Mouse (Mus musculus): ENCODE data around the gene Cdk8. TPM values are rescaled to one million over a fixed set of nuclear protein-coding genes. Genes with fewer than 3 reads are reported as not detected.

The Cdk8 gene
- polyA plus RNA-seq, 1 experiment = 19.5 TPM

- peaks cover 36% of the 10 kb centered on the region for H3K79me3 ChIP-seq (ENCODE audit: low read depth)
- no peak for TF ChIP-seq MAX (IDR thresholded peaks at IDR 0.05)
- no peak for TF ChIP-seq CTCF (IDR thresholded peaks at IDR 0.05; ENCODE audit: control insufficient read depth, insufficient read depth, insufficient read length)
- no peak for TF ChIP-seq MYOG (IDR thresholded peaks at IDR 0.05; ENCODE audit: control insufficient read depth, extremely low read depth, insufficient read length)
- no peak for TF ChIP-seq MYOD1 (IDR thresholded peaks at IDR 0.05; ENCODE audit: control insufficient read depth, insufficient read length, low read depth)
- TF ChIP-seq CEBPB (IDR thresholded peaks at IDR 0.05; ENCODE audit: low read depth) = no peak
- TF ChIP-seq FOSL1 (IDR thresholded peaks at IDR 0.05; ENCODE audit: insufficient read depth, low read length, poor library complexity, severe bottlenecking) = no peak
- no peak for TF ChIP-seq USF1 (IDR thresholded peaks at IDR 0.05; ENCODE audit: low read depth)
- H3K36me3 ChIP-seq (ENCODE audit: control insufficient read depth, insufficient read depth) = peaks cover 6% of the 10 kb centered on the region
- H3K27me3 ChIP-seq (ENCODE audit: control insufficient read depth, insufficient read depth, insufficient read length) = no peaks in the 10 kb centered on the region
- H3ac ChIP-seq (ENCODE audit: control insufficient read depth, insufficient read length, low read depth) = no peak overlapping the region
- peaks cover 78% of the 10 kb centered on the region for H3K79me2 ChIP-seq (ENCODE audit: control insufficient read depth, insufficient read depth)
- no peak overlapping the region for H3K4me3 ChIP-seq (ENCODE audit: insufficient read depth, poor library complexity, severe bottlenecking)
Observed at GRCm38 (mm10) chr5:146260003-146260402, 29.0 kb downstream of the Cdk8 start.

GRCm38 (mm10) chr5:146265934-146266591 lies 35.0 kb downstream of the Cdk8 start:
- H3K27me3 ChIP-seq (ENCODE audit: control insufficient read depth, insufficient read depth, insufficient read length) = no peaks in the 10 kb centered on the region
- peaks cover 28% of the 10 kb centered on the region for H3K79me3 ChIP-seq (ENCODE audit: low read depth)
- no peak overlapping the region for H3ac ChIP-seq (ENCODE audit: control insufficient read depth, insufficient read length, low read depth)
- H3K79me2 ChIP-seq (ENCODE audit: control insufficient read depth, insufficient read depth) = peaks cover 74% of the 10 kb centered on the region
- TF ChIP-seq CTCF (IDR thresholded peaks at IDR 0.05; ENCODE audit: control insufficient read depth, insufficient read depth, insufficient read length) (no peak), CEBPB (IDR thresholded peaks at IDR 0.05; ENCODE audit: low read depth) (no peak), FOSL1 (IDR thresholded peaks at IDR 0.05; ENCODE audit: insufficient read depth, low read length, poor library complexity, severe bottlenecking) (no peak), MYOG (IDR thresholded peaks at IDR 0.05; ENCODE audit: control insufficient read depth, extremely low read depth, insufficient read length) (no peak), MYOD1 (IDR thresholded peaks at IDR 0.05; ENCODE audit: control insufficient read depth, insufficient read length, low read depth) (no peak), MAX (IDR thresholded peaks at IDR 0.05) (no peak), USF1 (IDR thresholded peaks at IDR 0.05; ENCODE audit: low read depth) (no peak)
- H3K36me3 ChIP-seq (ENCODE audit: control insufficient read depth, insufficient read depth) = peaks cover 11% of the 10 kb centered on the region
- H3K4me3 ChIP-seq (ENCODE audit: insufficient read depth, poor library complexity, severe bottlenecking) = no peak overlapping the region

DNA sequence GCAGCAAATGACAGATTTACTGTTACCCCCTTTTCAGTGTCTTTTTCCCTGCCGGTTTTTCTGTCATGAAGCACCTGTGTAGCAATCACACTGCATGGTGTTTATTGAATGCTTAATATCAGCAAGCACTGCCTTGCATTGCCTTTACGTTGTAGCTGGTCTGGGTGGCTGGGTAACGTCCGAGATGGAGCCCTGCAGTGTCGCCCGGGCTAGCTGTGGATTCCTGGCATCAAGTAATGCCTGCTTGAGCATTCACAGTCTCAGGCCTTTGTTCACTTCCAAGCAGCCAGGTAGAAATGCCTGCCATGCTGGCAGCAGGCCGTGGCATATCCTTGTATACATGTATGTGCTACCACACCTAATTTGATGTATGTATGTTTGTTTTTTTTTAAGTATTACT lies 36.7 kb downstream of the Cdk8 start:
- TF ChIP-seq MYOD1 (IDR thresholded peaks at IDR 0.05; ENCODE audit: control insufficient read depth, insufficient read length, low read depth) = no peak
- TF ChIP-seq FOSL1 (IDR thresholded peaks at IDR 0.05; ENCODE audit: insufficient read depth, low read length, poor library complexity, severe bottlenecking) = no peak
- no peak for TF ChIP-seq USF1 (IDR thresholded peaks at IDR 0.05; ENCODE audit: low read depth)
- TF ChIP-seq MYOG (IDR thresholded peaks at IDR 0.05; ENCODE audit: control insufficient read depth, extremely low read depth, insufficient read length) = no peak
- TF ChIP-seq CTCF (IDR thresholded peaks at IDR 0.05; ENCODE audit: control insufficient read depth, insufficient read depth, insufficient read length) = no peak
- no peak for TF ChIP-seq CEBPB (IDR thresholded peaks at IDR 0.05; ENCODE audit: low read depth)
- TF ChIP-seq MAX (IDR thresholded peaks at IDR 0.05) = no peak

DNA sequence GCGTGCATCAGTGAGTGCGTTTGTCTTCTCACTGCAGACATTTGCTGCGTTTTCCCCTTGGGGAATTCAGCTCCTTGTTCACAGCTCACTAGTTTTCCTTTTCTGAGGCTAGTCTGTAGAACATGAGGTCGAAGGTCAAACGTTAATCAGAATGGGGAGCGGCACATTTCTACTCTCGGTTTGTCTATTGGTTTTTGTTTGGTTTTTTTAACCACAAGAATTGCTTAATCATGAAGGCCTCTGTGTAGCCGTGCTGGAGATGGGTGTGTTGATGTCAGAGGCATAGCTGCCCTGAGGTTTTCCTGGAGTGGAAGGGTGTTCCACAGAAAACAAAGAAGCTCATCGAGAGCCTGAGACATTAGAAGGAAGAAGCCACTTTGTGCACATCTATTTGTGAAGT lies 39.6 kb downstream of the Cdk8 start:
- TF ChIP-seq MYOD1 (IDR thresholded peaks at IDR 0.05; ENCODE audit: control insufficient read depth, insufficient read length, low read depth) (no peak), CEBPB (IDR thresholded peaks at IDR 0.05; ENCODE audit: low read depth) (peak; percentile 91)
- H3K36me3 ChIP-seq (ENCODE audit: control insufficient read depth, insufficient read depth) = peaks cover 32% of the 10 kb centered on the region
- no peak overlapping the region for H3ac ChIP-seq (ENCODE audit: control insufficient read depth, insufficient read length, low read depth)
- no peaks in the 10 kb centered on the region for H3K27me3 ChIP-seq (ENCODE audit: control insufficient read depth, insufficient read depth, insufficient read length)
- H3K79me2 ChIP-seq (ENCODE audit: control insufficient read depth, insufficient read depth) = peaks cover 75% of the 10 kb centered on the region
- H3K4me3 ChIP-seq (ENCODE audit: insufficient read depth, poor library complexity, severe bottlenecking) = no peak overlapping the region
- peaks cover 32% of the 10 kb centered on the region for H3K79me3 ChIP-seq (ENCODE audit: low read depth)

More for the DNA sequence above, 36.7 kb downstream of the Cdk8 start:
- Histone ChIP-seq H3ac (ENCODE audit: control insufficient read depth, insufficient read length, low read depth) (no peak overlapping the region), H3K79me3 (ENCODE audit: low read depth) (peaks cover 32% of the 10 kb centered on the region), H3K4me3 (ENCODE audit: insufficient read depth, poor library complexity, severe bottlenecking) (no peak overlapping the region), H3K27me3 (ENCODE audit: control insufficient read depth, insufficient read depth, insufficient read length) (no peaks in the 10 kb centered on the region), H3K79me2 (ENCODE audit: control insufficient read depth, insufficient read depth) (peaks cover 78% of the 10 kb centered on the region), H3K36me3 (ENCODE audit: control insufficient read depth, insufficient read depth) (peaks cover 16% of the 10 kb centered on the region)

DNA sequence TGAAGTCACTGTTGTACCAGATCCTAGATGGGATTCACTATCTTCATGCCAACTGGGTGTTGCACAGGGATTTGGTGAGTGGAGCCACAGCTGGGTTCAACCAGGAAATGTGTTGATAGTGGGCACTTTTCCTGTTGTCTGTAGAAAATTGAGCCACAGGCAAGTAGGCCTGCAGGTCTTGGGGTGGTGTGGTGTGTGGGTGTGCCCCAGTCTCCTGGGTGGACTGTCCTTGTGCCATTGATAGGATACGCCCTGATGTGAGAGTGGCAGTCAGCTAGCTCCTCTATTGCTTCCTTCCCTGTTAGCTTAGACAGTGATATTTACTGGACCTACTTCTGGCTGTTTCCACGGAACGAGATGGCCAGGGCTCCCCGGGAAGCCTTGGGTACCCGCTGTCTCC lies 40.6 kb downstream of the Cdk8 start:
- H3ac ChIP-seq (ENCODE audit: control insufficient read depth, insufficient read length, low read depth) = no peak overlapping the region
- H3K79me3 ChIP-seq (ENCODE audit: low read depth) = peaks cover 32% of the 10 kb centered on the region
- H3K36me3 ChIP-seq (ENCODE audit: control insufficient read depth, insufficient read depth) = peaks cover 41% of the 10 kb centered on the region
- H3K27me3 ChIP-seq (ENCODE audit: control insufficient read depth, insufficient read depth, insufficient read length) = no peaks in the 10 kb centered on the region
- peaks cover 64% of the 10 kb centered on the region for H3K79me2 ChIP-seq (ENCODE audit: control insufficient read depth, insufficient read depth)
- H3K4me3 ChIP-seq (ENCODE audit: insufficient read depth, poor library complexity, severe bottlenecking) = no peak overlapping the region
- TF ChIP-seq MAX (IDR thresholded peaks at IDR 0.05) (no peak), MYOD1 (IDR thresholded peaks at IDR 0.05; ENCODE audit: control insufficient read depth, insufficient read length, low read depth) (no peak), CEBPB (IDR thresholded peaks at IDR 0.05; ENCODE audit: low read depth) (no peak), USF1 (IDR thresholded peaks at IDR 0.05; ENCODE audit: low read depth) (no peak), FOSL1 (IDR thresholded peaks at IDR 0.05; ENCODE audit: insufficient read depth, low read length, poor library complexity, severe bottlenecking) (no peak), MYOG (IDR thresholded peaks at IDR 0.05; ENCODE audit: control insufficient read depth, extremely low read depth, insufficient read length) (no peak), CTCF (IDR thresholded peaks at IDR 0.05; ENCODE audit: control insufficient read depth, insufficient read depth, insufficient read length) (no peak)

DNA sequence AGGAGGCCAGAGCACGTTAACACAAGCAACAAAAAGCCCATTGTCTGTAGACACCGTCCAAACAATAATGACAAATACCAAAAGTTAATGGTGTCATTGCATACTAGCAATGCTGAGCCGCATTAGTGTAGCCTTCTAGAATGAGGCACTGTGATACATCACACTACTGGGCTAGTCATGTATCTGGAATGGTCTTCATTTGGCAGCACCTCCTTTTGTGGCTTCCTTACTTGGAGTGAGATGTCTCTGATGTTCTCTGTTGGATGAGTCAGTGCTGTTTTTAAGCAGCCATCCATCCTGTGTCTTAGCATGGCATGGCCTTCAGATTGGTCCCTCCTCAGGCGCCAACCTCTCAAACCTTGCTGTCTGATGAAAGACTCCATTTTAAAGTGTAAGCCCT lies 42.1 kb downstream of the Cdk8 start:
- Histone ChIP-seq H3K36me3 (ENCODE audit: control insufficient read depth, insufficient read depth) (peaks cover 41% of the 10 kb centered on the region), H3K4me3 (ENCODE audit: insufficient read depth, poor library complexity, severe bottlenecking) (no peak overlapping the region), H3ac (ENCODE audit: control insufficient read depth, insufficient read length, low read depth) (no peak overlapping the region), H3K79me3 (ENCODE audit: low read depth) (peaks cover 29% of the 10 kb centered on the region), H3K27me3 (ENCODE audit: control insufficient read depth, insufficient read depth, insufficient read length) (no peaks in the 10 kb centered on the region), H3K79me2 (ENCODE audit: control insufficient read depth, insufficient read depth) (peaks cover 59% of the 10 kb centered on the region)
- TF ChIP-seq CTCF (IDR thresholded peaks at IDR 0.05; ENCODE audit: control insufficient read depth, insufficient read depth, insufficient read length) = no peak
- TF ChIP-seq FOSL1 (IDR thresholded peaks at IDR 0.05; ENCODE audit: insufficient read depth, low read length, poor library complexity, severe bottlenecking) = no peak
- TF ChIP-seq USF1 (IDR thresholded peaks at IDR 0.05; ENCODE audit: low read depth) = no peak
- TF ChIP-seq CEBPB (IDR thresholded peaks at IDR 0.05; ENCODE audit: low read depth) = no peak
- no peak for TF ChIP-seq MAX (IDR thresholded peaks at IDR 0.05)

Data from C2C12 (cell line).